Mouse (Mus musculus) cortical plate, adult 2 months (tissue): ENCODE results near the gene Wnt8b. TPM values are rescaled to one million over a fixed set of nuclear protein-coding genes. Genes with fewer than 3 reads are reported as not detected.
A peak's percentile ranks its signal among the peaks of the same experiment; 100 is the strongest.

Experiments used
- H3K27ac ChIP-seq: fragments of 200-500 bp; 2 replicates; pipeline ENCODE4 v1.5.1; 2012; ENCODE audit warnings: low read length, control low read depth, inconsistent platforms; ENCODE audit not compliant: insufficient read depth
- H3K4me1 ChIP-seq: fragments of 200-500 bp; 2 replicates; pipeline ENCODE4 v1.6.1; 2011; ENCODE audit warnings: low read length; ENCODE audit not compliant: control insufficient read depth, insufficient read depth
- H3K4me3 ChIP-seq: fragments of 200-500 bp; 2 replicates; pipeline ENCODE4 v1.5.1; 2011; ENCODE audit warnings: mild to moderate bottlenecking, low read length, control low read depth; ENCODE audit not compliant: insufficient read depth
- CTCF ChIP-seq: fragments of 200-500 bp; IDR thresholded peaks from 2 replicates; pipeline ENCODE4 v1.5.1; 2011; ENCODE audit warnings: mild to moderate bottlenecking, control low read depth, low read length; ENCODE audit not compliant: insufficient read depth; ENCODE audit errors: extremely low read depth
- POLR2A ChIP-seq: fragments of 200-500 bp; IDR thresholded peaks from 2 replicates; pipeline ENCODE4 v1.6.1; 2011; ENCODE audit warnings: mild to moderate bottlenecking, low read length, control low read depth; ENCODE audit not compliant: insufficient read depth; ENCODE audit errors: extremely low read depth
- polyA plus RNA-seq: library from polyadenylated mRNA; depleted of rRNA; stranded (reverse); fragments of >200 nt; gene quantifications from 2 replicates; pipeline ENCODE4 v1.2.3, GENCODE M21; 2012

Gene Wnt8b
- polyA plus RNA-seq, 1 experiment, result 0.10 TPM

DNA sequence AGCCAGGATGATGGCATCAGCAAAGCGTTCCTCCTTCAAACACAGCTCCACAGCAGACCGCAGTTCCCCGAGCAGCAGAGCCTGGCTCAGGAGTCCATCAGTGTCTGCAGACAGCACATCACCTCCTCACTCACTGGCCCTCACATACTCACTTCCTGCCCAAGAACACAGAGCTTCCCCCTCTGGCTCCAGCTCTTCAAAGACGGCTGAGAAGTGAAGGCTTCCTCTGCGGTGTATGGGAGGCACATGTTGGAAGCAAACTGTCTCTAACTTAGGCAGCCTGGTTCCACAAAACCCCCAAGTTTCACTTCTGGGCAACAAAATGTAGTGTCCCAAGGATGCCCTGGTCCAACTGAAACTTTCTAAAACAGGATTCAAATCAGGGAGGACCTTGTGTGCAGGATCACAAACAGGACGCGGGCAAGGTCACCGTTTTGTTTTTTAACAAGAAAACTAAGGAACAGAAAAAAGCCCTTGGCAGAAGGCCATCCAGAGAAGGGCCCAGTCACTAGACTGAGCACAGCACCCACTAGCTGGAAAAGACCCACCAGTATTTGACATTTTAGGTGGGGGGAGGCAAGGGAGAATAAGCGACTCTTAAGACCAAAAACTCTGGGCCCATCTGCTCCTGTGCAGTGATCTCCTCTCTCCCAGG lies 32.4 kb downstream of the Wnt8b start:
- no peak overlapping the region for H3K4me3 ChIP-seq
- H3K27ac ChIP-seq, result no peak overlapping the region
- H3K4me1 ChIP-seq, result no peaks in the 10 kb centered on the region
- TF ChIP-seq CTCF (no peak), POLR2A (no peak)

DNA sequence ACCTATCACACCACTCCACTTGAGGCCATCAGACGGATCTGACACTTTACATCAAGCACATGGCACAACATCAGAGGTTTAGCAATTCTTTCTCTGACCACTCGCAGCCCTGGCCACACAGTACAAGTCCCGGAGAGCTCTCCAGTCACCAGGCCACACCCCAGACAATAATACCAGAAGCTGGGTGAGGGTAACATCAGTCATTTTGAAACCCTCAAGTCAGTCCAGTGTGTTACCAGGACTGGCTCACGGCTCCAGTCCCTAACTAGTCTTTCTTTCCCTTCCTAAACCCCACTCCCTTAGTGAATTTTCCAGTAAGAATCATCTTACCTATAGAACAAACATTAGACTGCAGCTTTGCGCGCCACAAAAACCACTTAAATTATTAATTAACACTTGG lies 36.7 kb downstream of the Wnt8b start:
- no peak overlapping the region for H3K4me3 ChIP-seq
- TF ChIP-seq CTCF (no peak), POLR2A (no peak)
- H3K27ac ChIP-seq, result no peak overlapping the region
- no peaks in the 10 kb centered on the region for H3K4me1 ChIP-seq

DNA sequence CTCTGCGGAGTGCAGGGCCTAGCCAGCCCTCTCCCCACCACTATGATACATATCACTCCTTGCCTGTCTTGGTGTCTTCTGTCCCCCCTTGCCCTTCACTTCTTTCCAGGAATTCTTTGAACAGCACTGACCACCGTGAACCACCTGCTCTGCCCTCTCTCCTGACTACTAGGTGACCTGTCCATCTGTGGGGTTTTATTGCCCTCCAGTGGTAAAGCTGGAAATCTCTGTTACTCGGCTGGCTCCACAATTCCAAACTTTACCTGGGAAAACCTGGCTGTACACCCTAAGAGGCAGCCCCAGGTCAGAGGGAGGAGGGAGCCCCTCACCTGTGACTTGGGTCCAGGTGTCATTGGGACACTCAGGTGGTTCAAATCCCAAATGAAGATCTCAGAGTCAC lies 42.1 kb downstream of the Wnt8b start:
- TF ChIP-seq CTCF, result peak; percentile 63
- no peak for TF ChIP-seq POLR2A
- H3K4me1 ChIP-seq, result no peaks in the 10 kb centered on the region
- no peak overlapping the region for H3K4me3 ChIP-seq
- no peak overlapping the region for H3K27ac ChIP-seq

DNA sequence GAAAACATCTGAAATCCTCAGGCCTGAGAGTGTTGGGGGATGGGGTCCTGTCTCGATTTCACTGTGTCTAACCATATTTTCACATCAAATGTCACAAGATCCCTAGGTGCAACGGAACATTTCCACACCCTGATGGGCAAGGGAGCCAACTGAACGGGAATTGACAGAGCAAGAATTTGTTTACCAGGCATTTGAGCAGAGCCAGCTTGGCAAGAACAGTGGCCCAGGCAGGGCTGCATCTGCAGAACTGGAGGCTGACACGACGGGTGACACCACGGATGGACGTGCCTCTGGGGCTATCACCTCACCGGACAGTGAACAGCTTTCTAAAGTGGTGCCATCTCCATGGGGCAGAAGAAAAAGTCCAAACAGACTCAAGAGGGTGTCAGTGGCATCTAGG lies 44.1 kb downstream of the Wnt8b start:
- Histone ChIP-seq H3K4me3 (no peak overlapping the region), H3K4me1 (no peaks in the 10 kb centered on the region), H3K27ac (no peak overlapping the region)
- no peak for TF ChIP-seq POLR2A
- TF ChIP-seq CTCF, result no peak

DNA sequence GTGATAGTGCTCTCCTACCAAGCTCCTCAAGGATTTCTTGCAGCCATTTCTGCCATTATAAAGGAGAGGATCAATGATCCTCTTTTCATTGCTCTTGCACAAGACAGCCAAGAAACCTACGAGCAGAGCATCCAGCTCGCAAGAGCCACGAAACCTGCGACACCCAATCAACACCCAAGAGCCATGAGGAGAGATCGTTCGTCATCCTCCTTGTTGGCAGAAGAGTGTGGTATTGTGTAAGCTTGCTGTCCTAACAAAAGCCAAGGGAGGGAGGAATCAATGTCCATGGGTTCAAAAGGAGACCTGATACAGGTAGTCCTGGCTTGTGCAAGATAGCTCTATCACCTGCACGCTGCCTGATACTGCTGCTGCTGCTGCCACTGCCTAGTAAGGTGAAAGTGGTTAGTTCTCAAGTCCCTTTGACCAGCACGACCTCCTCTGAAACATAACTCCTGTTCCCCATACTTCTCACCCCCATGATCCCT lies 49.5 kb downstream of the Wnt8b start:
- H3K4me3 ChIP-seq, result no peak overlapping the region
- no peak overlapping the region for H3K27ac ChIP-seq
- H3K4me1 ChIP-seq, result no peaks in the 10 kb centered on the region
- no peak for TF ChIP-seq CTCF
- no peak for TF ChIP-seq POLR2A

DNA sequence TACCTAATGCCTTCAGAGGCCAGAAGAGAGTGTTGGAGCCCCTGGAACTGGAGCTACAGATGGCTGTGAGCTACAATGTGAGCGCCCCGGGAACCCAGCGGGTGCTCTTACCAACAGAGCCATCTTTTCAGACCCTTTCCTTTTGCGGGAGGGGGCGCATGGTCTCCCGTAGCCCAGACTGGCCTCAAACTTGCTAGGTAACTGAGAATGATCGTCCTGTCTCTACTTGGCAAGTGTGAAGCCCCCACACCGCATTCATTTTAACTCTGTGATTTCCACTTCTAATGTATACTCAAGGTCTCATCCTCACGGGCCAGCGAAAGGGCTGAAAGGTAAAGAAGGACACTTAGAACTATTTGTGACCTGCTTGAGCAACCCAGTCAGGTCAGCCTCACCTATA lies 51.1 kb downstream of the Wnt8b start:
- TF ChIP-seq POLR2A (no peak), CTCF (no peak)
- Histone ChIP-seq H3K27ac (no peak overlapping the region), H3K4me1 (no peaks in the 10 kb centered on the region), H3K4me3 (no peak overlapping the region)

DNA sequence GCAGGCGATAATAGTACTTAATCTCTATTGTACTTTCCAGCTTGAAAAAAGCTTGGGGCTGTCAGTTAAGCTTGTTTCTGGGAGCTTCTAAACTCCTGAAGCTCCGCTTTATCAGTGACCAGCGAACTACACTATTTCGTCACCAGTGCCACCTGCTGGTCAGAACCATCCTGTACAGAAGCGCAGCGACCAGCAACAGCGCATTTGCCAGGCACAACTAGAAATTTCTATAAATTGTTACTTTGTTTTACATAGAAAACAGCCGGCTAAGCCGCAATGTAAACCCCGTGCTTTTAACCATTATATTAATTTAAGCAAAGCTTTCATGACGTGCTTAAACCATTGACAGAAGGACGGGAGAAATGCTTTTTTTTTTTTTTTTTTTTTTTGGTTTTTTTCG lies 51.5 kb downstream of the Wnt8b start:
- TF ChIP-seq CTCF (peak; percentile 81), POLR2A (no peak)
- H3K4me1 ChIP-seq, result no peaks in the 10 kb centered on the region
- no peak overlapping the region for H3K4me3 ChIP-seq
- no peak overlapping the region for H3K27ac ChIP-seq

DNA sequence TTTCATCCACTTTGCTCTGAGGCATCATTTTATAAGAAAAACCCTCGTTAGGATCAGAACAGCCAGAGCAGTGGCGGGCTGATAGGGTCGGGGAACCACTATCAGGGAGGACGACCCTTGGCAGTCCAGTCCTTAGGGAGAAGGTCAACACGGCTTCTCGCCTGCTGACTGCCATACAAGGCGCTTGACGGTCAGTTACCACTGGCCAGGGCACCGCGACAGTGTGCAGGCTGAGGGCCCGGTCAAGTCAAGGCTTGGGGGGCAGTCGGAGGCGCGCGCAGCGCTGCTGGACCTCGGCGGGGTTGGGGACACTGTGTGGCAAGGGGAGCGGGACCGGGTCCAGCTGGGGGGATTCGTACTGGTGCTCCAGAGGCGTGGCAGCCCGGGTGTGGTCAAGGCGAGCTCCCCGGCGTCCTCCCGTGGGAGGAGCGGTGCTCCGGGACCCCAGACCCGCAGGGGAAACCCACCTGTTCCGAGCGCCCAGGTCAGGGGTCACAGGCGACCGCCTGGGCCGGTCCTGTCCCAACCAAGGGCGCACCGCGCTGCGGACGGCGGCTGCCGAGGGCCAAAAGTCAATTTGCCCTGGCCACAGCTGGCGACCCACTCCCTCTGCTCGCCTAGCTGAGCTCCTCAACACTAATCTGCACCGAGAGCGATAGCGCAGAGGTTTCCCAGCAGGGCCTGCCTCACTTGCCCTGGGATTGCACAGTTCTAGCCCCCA lies 52.2 kb downstream of the Wnt8b start, which contains the start of gene Sec31b:
Gene Sec31b (minus strand): TSS at position 544 of the 721 bp plus-strand sequence.
- Histone ChIP-seq H3K4me1 (no peaks in the 10 kb centered on the region), H3K4me3 (peak within 1 kb of the TSS; percentile 27; the same call in 1 of the 2 replicates), H3K27ac (no peak within 1 kb of the TSS)
- TF ChIP-seq POLR2A, result no peak
- TF ChIP-seq CTCF, result no peak

DNA sequence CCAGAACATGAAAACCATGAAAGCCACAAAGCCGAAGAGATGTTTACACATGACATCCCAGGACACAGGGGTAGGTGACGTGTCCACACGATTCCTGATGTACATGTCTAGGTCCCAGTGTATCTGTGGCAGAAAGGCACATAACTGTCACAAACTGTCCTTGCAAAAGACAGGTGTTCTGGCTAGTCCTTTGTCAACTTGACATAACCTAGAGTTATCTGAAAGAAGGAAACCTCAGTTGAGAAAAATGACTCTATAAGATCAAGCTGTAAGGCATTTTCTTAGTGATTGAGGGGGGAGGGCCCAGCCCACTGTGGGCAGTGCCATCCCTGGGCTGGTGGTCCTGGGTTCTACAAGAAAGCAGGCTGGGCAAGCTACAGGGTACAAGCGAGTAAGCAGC lies 59.5 kb downstream of the Wnt8b start, which contains the start of gene Gm20538:
Gene Gm20538 (minus strand): TSS at position 101 of the 400 bp plus-strand sequence.
- no peaks in the 10 kb centered on the region for H3K4me1 ChIP-seq
- TF ChIP-seq POLR2A (no peak), CTCF (no peak)

DNA sequence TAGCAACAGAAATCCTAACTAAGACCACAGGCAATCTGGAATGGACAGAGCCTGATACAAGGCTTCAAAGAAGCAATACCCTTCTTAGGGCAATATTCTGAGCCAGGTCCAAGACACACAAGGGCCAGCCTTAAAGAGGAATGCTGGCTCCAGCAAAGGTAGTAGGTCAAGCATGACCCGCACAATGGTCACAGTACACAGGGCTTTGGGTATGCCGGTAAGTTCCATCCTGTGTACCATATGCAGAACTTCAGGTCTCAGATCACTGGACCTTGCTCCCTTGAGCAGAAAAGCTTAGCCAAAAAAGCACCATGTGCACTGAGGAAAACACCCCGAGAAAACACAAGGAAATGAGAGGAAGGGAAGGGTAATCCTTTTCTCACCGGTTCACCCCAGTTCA lies 60.0 kb downstream of the Wnt8b start:
- Histone ChIP-seq H3K27ac (no peak overlapping the region), H3K4me3 (peak overlapping the region; percentile 99; the same call in 1 of the 2 replicates), H3K4me1 (no peaks in the 10 kb centered on the region)
- TF ChIP-seq CTCF (no peak), POLR2A (no peak)

More for the DNA sequence above, 59.5 kb downstream of the Wnt8b start, which contains the start of gene Gm20538:
- Histone ChIP-seq H3K27ac (no peak within 1 kb of the TSS), H3K4me3 (peak within 1 kb of the TSS; percentile 99; the same call in 1 of the 2 replicates)
